Mouse (Mus musculus): Measurements from ENCODE around the gene Spryd7.

- TF ChIP-seq POLR2A (IDR thresholded peaks at IDR 0.05; ENCODE audit: low read depth, low read length) (no peak), CTCF (IDR thresholded peaks at IDR 0.05; ENCODE audit: borderline replicate concordance, insufficient read depth, low read length) (no peak)
These were observed 12.7 kb upstream of the Spryd7 start for GRCm38 (mm10) chr14:61569344-61569743.
